Mouse (Mus musculus) heart, postnatal 25 days (tissue): Measurements from ENCODE around the gene Tlr4. TPM values are rescaled to one million over a fixed set of nuclear protein-coding genes. Genes with fewer than 3 reads are reported as not detected.

Source experiments
- DNase-seq: peaks from one replicate; pipeline ENCODE4 v3.0.0; 2022; ENCODE audit warnings: low spot score
- intact Hi-C: fragments of 180-260 bp; cut with DNase I; formaldehyde crosslinking; loops from one replicate; pipeline ENCODE4 v1.15.1; 2025
- total RNA-seq, 2 experiments: library from RNA; stranded (reverse); gene quantifications; 2 replicates each; pipeline ENCODE4 v1.2.3; 2021

The Tlr4 gene
- total RNA-seq, 2 experiments from 2014 or later = 15.1 to 16.7 TPM

- no peak for DNase-seq
- intact Hi-C loops = loop anchor here (2.0 kb wide), 1 partner anchor 18 kb away; no protein-coding TSS in a partner anchor
These were observed 67.2 kb downstream of the Tlr4 start for GRCm38 (mm10) chr4:66894547-66894946.

- intact Hi-C loops = loop anchor here (2.0 kb wide), 1 partner anchor 18 kb away; no protein-coding TSS in a partner anchor
These were observed 67.6 kb downstream of the Tlr4 start for GRCm38 (mm10) chr4:66894981-66895380.

GRCm38 (mm10) chr4:66900126-66900525, 72.7 kb downstream of the Tlr4 start:
- intact Hi-C loops = no loop called here
- no peak for DNase-seq

More at GRCm38 (mm10) chr4:66894981-66895380, 67.6 kb downstream of the Tlr4 start:
- no peak for DNase-seq

DNA sequence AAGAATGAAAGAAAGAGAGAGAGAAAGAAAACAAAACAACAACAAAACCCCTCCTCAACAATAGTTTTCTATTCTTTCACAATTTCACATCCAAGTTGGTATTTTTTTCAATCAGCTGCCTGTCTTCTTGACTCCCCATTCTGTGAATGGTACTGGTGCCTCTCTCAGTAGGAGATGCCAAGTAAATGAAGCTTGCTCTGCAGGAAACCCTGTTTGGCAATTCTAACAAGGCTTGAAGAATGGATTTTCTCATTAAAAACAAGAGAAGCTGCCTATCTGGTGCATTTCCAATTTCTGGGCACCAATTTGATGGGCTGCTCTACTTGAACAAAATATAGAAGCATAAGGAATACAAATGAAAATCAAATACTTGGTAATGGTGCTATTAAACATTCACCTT, 74.1 kb downstream of the Tlr4 start:
- intact Hi-C loops = no loop called here
- no peak for DNase-seq

GRCm38 (mm10) chr4:66908376-66908775, 81.0 kb downstream of the Tlr4 start:
- DNase-seq = no peak
- intact Hi-C loops = no loop called here

DNA sequence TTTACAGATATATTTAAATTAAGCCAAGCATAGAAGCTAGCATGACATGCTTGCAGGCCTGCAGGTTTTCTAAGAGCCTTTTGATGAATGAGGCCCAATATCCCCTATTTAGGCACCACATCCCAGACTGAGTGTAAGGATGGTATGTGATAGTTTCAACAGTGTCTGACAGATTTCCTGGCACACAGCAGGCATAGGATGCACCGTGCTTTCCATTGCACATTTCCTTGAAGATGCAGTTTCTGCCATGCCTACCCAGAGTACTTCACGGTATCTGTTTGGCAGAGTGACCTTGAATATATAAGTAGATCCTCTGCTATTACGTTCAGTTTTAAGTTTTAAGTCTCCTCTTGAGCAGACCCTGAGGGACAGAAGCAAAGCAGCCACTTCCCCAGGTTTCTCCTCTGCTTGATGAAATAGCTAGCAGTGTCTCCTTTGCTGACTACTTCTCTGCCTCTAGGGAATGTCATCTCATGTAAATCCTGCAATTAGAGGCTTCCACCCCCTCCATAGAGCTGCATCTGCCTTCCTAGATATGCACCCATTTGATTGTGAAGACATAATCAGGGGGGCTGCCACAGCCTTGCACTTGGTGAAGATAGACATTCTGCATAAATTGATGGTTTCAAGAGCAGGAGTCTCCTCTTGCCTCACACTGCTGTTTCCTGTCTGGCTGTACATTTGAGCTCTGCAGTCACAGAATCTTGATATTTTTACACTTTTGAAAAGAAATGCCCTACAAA, 92.4 kb downstream of the Tlr4 start:
- intact Hi-C loops = loop anchor here (10.0 kb wide), 1 partner anchor 1925 kb away; no protein-coding TSS in a partner anchor
- DNase-seq = no peak

DNA sequence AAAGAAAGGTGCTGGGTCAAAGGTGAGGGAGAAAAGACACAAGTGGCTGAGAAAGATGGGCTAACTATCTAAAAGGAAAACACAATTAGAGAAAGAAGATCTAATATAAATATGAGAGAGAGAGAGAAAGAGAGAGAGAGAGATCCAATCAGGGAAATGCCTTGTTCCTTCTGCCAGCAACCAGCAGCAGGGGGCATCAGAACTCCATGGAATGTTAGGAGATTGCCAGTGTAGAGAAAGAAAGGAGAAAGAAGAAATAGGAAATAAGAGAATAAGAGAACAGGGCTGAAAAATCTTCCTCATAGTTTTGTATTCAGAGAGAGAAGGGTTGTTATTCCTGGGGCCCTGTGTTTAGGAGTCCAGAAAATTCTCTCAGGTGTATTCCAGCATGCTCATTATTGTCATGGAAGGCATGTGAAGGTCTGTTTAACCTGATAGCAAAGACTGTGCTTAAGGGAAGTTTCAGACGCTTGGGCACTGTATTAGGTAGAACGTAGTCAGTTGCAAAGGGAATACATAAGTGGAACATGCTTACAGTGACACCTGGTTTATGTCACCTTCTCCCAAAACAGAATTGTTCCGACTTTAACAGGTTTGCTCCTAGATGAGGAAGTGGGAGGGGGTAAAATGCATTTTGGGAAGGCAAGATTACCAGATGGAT, 96.4 kb downstream of the Tlr4 start:
- intact Hi-C loops = loop anchor here (10.0 kb wide), 1 partner anchor 1921 kb away; no protein-coding TSS in a partner anchor
- no peak for DNase-seq

DNA sequence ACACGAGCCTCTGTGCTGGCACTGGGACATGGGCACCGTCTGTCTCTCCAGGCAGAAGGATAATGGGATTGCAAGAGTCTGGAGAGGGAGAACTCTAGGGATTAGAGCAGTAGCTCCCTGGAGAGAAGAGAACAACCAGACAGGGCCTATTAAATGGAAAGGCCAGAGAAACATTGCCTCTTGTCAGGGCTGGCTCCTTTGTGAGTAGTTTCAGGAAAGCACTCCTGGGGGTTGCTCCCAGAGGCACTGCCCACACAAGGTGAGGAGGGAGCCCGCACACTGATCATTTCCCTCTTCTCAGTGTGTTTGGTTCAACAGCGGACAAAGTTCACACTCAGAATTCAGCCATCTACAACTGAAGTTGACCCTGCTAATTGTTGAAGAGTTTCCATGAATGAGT, 98.7 kb downstream of the Tlr4 start:
- no peak for DNase-seq
- intact Hi-C loops = loop anchor here (10.0 kb wide), 1 partner anchor 1919 kb away; no protein-coding TSS in a partner anchor

DNA sequence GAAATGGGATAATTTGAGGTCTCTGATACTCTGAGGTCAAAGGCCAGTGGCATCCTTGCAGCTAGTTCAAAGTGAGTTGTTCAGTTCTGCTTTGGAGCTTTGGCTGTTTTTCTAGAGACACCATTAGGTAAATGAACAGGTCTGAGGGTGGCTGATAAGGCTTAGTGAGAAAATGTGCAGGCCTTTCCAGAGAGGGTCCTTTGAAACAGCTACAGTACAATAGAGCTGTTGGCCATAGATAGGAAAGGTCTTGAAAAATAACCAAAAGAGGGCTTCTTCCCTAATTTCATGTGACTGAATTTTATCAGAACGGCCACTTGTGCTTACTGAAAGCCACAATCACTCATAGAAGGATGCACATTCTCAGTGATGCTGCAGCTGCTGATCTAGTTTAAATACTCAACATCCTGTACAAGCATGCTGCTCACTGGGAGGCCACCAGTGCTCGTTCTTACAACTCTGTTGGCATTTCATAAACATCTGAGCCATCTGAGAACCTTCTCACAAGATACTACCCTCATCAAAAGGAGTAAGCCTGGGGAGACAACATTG, 100.2 kb downstream of the Tlr4 start:
- intact Hi-C loops = loop anchor here (10.0 kb wide), 1 partner anchor 1917 kb away; no protein-coding TSS in a partner anchor

GRCm38 (mm10) chr4:66938489-66939061, 111.2 kb downstream of the Tlr4 start:
- DNase-seq = no peak
- intact Hi-C loops = no loop called here

More for the DNA sequence above, 100.2 kb downstream of the Tlr4 start:
- no peak for DNase-seq

DNA sequence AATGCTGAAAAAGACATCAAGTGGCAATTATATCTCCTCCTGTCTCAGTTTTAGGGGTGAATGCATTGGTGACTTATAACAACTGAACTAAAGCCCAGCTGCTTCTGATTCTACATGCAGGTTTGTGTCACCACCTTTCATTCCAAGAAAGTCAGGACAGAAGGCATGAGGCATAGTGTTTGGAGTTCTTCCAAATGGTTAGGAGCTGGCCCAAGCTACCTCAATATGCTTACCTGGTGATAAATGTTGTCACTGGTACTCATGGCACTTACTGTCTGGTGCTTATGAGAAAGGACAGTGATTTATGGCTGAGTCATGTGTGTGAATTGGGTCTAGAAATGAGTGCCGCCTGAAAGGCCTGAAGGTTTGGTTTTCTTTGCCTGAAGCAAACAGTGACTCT, 114.5 kb downstream of the Tlr4 start:
- DNase-seq = no peak
- intact Hi-C loops = no loop called here

- no peak for DNase-seq
These were observed 116.3 kb downstream of the Tlr4 start for GRCm38 (mm10) chr4:66943699-66944098.

DNA sequence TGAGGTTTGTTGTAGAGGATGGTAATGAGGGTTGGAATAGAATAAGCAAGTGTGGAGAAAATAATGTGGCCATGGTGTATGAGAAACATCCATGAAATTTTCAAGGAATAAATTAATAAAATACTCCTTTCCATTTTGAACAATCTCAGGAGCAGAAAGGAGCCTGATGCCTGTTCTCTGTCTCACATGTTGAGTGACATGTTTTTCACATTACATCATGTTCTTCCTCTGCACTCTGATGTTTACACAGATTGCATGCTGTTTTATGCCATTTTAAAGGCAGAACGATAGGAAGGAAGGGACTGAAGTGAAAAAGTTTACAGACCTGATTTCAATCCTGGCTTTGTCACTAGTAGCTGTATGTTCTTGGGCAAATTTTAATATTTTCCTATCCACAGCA, 120.3 kb downstream of the Tlr4 start:
- no peak for DNase-seq
- intact Hi-C loops = no loop called here

More at GRCm38 (mm10) chr4:66943699-66944098, 116.3 kb downstream of the Tlr4 start:
- intact Hi-C loops = no loop called here

DNA sequence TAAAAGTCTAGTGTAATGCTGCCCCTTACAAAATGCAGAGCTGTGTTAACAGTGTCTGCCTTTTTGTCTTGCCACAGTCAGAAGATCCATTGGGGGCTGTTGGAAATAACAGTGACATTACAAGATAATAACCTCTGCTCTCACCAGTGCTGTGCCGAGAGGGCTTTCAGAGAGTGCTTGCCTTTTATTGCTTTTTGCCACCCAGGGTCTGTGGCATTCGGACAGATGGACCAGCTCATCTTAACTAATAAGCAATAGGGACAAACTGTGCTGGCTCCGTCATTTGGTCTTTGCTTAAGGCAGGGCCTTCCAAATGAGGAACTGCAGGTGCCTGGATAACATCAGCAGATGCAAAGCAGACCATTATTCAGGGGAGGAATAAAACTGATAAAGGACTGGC, 147.5 kb downstream of the Tlr4 start:
- no peak for DNase-seq
- intact Hi-C loops = no loop called here
